Mouse (Mus musculus): ENCODE measurements at regions not wholly inside any gene's neighbourhood (a gene's known extent, or its start where the extent isn't known, plus 50 kb on each side); places are given as distances from the start of the nearest gene placed in this dataset.
A peak's percentile ranks its signal among the peaks of the same experiment; 100 is the strongest.

DNA sequence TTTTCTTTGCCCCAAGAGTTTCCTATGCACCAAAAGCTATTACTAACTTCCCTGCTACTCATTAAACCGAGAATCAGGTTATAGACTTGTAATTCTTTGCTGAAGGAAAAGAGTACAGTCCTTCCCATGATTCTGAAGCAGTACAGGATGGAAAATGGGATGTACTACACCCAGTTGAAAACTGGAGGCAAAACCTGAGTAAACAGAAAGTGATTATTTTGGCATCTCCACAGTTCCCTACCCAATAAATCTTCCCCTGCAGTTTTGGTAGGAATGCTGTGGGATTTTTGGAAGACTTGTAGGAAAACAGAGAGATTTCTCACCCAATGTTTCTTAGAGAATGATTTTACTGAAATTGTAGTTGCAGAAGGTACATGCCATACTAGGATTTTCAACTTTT is 268.5 kb downstream of the Dio2 start:
- H3K36me3 ChIP-seq = no peaks in the 10 kb centered on the region
- 79% methylated on average over 1 of the region's 1 CpGs for WGBS

DNA sequence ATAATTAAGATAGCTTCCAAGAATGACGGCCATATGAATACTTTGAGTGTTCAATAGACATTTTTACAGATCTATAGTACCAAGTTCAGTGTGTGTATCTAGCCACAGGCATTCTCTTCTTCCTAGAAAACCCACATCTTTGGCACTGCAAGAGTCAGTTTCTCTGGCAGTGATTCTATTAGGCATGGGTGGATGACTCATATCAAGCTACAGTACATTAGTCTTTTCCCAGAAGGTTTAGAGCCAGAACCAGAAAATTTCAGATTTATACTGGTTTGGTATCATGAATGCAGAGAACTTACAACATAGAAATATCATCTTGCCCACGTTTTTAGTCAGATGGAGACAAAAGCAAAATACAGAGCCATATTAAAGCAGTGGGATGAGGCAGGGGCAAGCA is 278.1 kb downstream of the Dio2 start:
- H3K27me3 ChIP-seq (replicated peaks) = no peaks in the 10 kb centered on the region
- no peak overlapping the region for H3K27ac ChIP-seq (replicated peaks)
- no peaks in the 10 kb centered on the region for H3K36me3 ChIP-seq
- 72% methylated on average over 2 of the region's 2 CpGs for WGBS
- H3K4me1 ChIP-seq = no peaks in the 10 kb centered on the region
- no peaks in the 10 kb centered on the region for H3K9me3 ChIP-seq (replicated peaks)
- ATAC-seq (ENCODE audit: low FRiP score) = no peak
- no peak overlapping the region for H3K4me2 ChIP-seq
- H3K9ac ChIP-seq (replicated peaks) = no peak overlapping the region
- H3K4me3 ChIP-seq (replicated peaks) = no peak overlapping the region

More for the DNA sequence above, 268.5 kb downstream of the Dio2 start:
- Histone ChIP-seq H3K9ac (replicated peaks) (no peak overlapping the region), H3K4me1 (no peaks in the 10 kb centered on the region), H3K27me3 (replicated peaks) (no peaks in the 10 kb centered on the region), H3K27ac (replicated peaks) (no peak overlapping the region), H3K4me3 (replicated peaks) (no peak overlapping the region), H3K9me3 (replicated peaks) (no peaks in the 10 kb centered on the region), H3K4me2 (no peak overlapping the region)
- no peak for ATAC-seq (ENCODE audit: low FRiP score)

DNA sequence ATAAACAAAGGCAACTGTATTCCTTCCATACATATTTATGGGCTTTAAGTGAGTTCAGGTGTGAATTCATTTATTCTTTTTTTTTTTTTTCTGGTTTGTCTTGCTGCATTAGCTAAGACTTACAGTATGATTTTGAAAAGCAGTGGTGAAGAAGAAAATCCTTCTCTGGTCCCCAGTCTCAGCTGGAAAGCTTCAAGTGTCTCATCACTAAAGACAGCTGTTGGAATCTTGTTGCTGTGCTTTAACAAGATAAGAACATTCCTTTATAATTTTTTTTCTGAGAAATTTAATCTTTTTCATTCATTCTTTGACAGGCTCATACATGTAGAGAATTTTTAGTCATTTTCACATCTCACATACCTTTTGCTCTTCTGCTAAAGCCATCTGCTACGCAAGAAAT is 297.6 kb downstream of the Dio2 start:
- ATAC-seq (ENCODE audit: low FRiP score) = no peak
- Histone ChIP-seq H3K4me3 (replicated peaks) (no peak overlapping the region), H3K27ac (replicated peaks) (no peak overlapping the region), H3K4me2 (no peak overlapping the region), H3K9ac (replicated peaks) (no peak overlapping the region), H3K27me3 (replicated peaks) (no peaks in the 10 kb centered on the region), H3K9me3 (replicated peaks) (no peaks in the 10 kb centered on the region), H3K36me3 (no peaks in the 10 kb centered on the region), H3K4me1 (no peaks in the 10 kb centered on the region)
- WGBS = 83% methylated on average over 1 of the region's 1 CpGs

DNA sequence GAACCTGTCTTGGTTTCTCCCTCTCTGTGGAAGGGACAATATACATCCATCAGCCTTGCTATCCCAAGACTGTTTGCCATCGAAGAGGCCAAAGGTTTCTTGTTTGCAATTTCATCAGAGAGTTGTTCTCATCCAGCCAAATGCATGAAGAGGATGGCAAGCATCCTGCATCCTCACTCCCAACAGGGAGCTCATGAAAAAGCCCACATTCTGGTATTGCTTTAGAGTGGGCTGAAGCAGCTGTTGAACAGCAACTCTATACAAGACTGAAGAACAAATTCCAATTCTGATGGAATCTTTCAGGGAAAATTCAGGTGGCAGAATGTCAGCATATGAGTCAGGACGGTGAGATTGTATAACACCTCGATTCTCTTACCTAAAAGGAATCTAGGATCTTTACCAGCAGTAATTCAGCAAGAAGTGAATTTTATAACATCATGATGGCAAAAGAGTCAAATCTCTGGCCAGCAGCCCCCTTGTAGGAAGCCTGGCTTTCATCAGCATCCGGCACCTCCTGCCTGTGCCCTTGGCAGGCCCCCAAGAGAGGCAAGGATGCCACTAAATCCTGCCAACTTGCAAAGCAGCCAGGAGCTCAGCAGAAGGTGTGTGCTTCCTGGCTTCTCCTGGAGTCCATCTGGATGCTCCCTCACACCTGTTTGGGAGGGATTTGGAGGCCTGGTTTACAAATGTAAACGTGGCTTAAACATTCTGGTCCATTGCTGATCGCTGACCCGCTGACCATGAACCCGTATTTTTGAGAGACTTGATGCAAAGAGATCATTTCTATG is 312.8 kb downstream of the Dio2 start:
- Histone ChIP-seq H3K27ac (replicated peaks) (no peak overlapping the region), H3K4me2 (no peak overlapping the region), H3K27me3 (replicated peaks) (no peaks in the 10 kb centered on the region), H3K36me3 (no peaks in the 10 kb centered on the region), H3K9ac (replicated peaks) (no peak overlapping the region), H3K4me1 (no peaks in the 10 kb centered on the region), H3K4me3 (replicated peaks) (no peak overlapping the region), H3K9me3 (replicated peaks) (no peaks in the 10 kb centered on the region)
- no peak for ATAC-seq (ENCODE audit: low FRiP score)
- 79% methylated on average over 8 of the region's 8 CpGs for WGBS

DNA sequence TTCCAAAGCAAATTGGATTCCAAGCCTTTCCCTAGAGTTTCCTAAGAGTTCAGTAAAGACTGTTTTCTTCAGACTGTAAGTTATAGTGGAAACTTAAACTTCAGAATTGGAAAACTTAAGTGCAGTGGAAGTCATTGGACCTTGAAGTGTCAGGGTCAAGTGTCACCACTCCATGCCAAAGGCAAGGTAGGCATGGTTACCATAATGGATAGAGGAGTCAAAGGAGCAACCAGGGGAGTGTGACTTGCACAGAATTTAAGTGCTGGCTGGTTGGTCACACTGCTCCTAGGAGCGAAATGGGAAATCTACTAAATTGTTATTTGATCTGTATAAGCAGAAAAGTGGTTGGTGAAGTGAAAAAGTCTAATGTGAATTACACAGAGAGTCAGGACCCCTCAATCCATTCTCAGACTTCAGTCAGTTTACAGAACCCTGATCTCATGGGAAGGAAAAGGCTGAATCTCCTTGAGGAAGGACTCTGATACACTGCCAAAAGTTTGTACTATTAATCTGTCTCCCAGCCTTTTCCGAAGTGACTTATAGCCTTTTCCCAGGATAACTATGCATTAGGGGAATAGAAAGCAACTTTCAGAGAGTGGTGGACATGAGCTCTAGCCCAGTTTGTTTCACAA is 320.5 kb downstream of the Dio2 start:
- no peak overlapping the region for H3K27ac ChIP-seq (replicated peaks)
- H3K9me3 ChIP-seq (replicated peaks) = no peaks in the 10 kb centered on the region
- H3K4me3 ChIP-seq (replicated peaks) = no peak overlapping the region
- H3K4me2 ChIP-seq = no peak overlapping the region
- no peaks in the 10 kb centered on the region for H3K27me3 ChIP-seq (replicated peaks)
- no peak overlapping the region for H3K9ac ChIP-seq (replicated peaks)
- ATAC-seq (ENCODE audit: low FRiP score) = peak; percentile 41; the same call in 1 of the 2 replicates
- H3K36me3 ChIP-seq = no peaks in the 10 kb centered on the region
- no peaks in the 10 kb centered on the region for H3K4me1 ChIP-seq
- WGBS = 81% methylated on average over 2 of the region's 2 CpGs

DNA sequence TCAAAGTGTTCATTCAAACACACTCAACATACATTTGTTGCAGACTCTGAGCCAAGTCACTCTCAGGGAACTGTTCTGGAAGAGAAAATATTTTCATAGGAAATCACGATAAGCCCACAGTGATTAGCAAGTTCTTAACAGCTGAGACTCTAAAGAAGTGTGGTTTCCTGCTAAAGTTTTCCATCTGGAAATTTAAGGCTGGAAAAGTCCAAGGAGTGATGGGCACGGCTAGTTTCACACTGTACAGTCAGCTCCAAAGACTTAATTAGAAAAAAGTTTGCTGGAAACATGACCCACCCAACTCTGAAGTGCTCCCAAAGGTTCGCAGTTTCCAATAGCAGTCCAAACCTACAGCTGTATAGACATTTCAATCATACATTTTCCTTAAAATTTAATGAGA is 329.5 kb downstream of the Dio2 start:
- Histone ChIP-seq H3K4me1 (no peaks in the 10 kb centered on the region), H3K27me3 (replicated peaks) (no peaks in the 10 kb centered on the region), H3K4me2 (no peak overlapping the region), H3K4me3 (replicated peaks) (no peak overlapping the region), H3K36me3 (no peaks in the 10 kb centered on the region), H3K9ac (replicated peaks) (no peak overlapping the region), H3K9me3 (replicated peaks) (no peaks in the 10 kb centered on the region), H3K27ac (replicated peaks) (no peak overlapping the region)
- ATAC-seq (ENCODE audit: low FRiP score) = no peak
- 85% methylated on average over 3 of the region's 3 CpGs for WGBS

DNA sequence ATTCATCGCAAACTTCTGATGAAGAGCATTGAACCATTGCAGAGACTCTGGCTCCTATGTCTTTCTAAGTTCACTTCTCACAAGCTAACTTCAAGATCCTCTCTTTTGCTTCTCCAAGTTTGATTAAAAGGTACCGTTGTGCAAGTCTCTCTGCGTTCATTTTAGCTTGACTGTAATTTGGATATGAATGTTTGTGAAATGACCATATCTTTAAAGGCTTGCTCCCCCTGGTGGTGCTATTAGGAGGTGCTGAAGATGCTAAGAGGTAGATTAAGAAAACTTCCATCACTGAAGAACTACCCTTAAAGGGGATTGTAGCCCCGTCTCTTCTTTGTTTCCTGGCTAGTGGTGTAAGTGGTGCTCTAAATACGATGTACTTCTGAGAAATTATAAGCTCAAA is 339.7 kb downstream of the Dio2 start:
- H3K36me3 ChIP-seq = no peaks in the 10 kb centered on the region
- no peaks in the 10 kb centered on the region for H3K4me1 ChIP-seq
- H3K9ac ChIP-seq (replicated peaks) = no peak overlapping the region
- H3K9me3 ChIP-seq (replicated peaks) = no peaks in the 10 kb centered on the region
- no peak for ATAC-seq (ENCODE audit: low FRiP score)
- H3K27me3 ChIP-seq (replicated peaks) = no peaks in the 10 kb centered on the region
- WGBS = 89% methylated on average over 5 of the region's 5 CpGs
- no peak overlapping the region for H3K27ac ChIP-seq (replicated peaks)
- H3K4me3 ChIP-seq (replicated peaks) = no peak overlapping the region
- H3K4me2 ChIP-seq = no peak overlapping the region
